Mouse (Mus musculus) thymus, adult 2 months (tissue): ENCODE data around the gene Slc7a5. TPM values are rescaled to one million over a fixed set of nuclear protein-coding genes. Genes with fewer than 3 reads are reported as not detected.

ENCODE experiments used
- DNase-seq: peaks from one replicate; pipeline ENCODE4 v3.0.0; 2021
- H3K27ac ChIP-seq: fragments of 200-500 bp; 2 replicates; pipeline ENCODE4 v1.5.1; 2012; ENCODE audit warnings: low read length, control low read depth; ENCODE audit not compliant: control insufficient read depth, insufficient read depth
- H3K27me3 ChIP-seq: fragments of 200-500 bp; 2 replicates; pipeline ENCODE4 v1.6.1; 2012; ENCODE audit warnings: mild to moderate bottlenecking, low read length, moderate library complexity, mixed read lengths; ENCODE audit not compliant: control insufficient read depth, insufficient read depth
- H3K36me3 ChIP-seq: fragments of 200-500 bp; 2 replicates; pipeline ENCODE4 v1.6.1; 2012; ENCODE audit warnings: mild to moderate bottlenecking, low read length, moderate library complexity; ENCODE audit not compliant: control insufficient read depth, insufficient read depth
- H3K4me1 ChIP-seq: fragments of 200-500 bp; replicated peaks from 2 replicates; pipeline ENCODE4 v1.6.1; 2012; ENCODE audit warnings: low read length; ENCODE audit not compliant: control insufficient read depth, insufficient read depth
- H3K4me3 ChIP-seq: fragments of 200-500 bp; 2 replicates; pipeline ENCODE4 v1.5.1; 2012; ENCODE audit warnings: mild to moderate bottlenecking, low read length, control low read depth, moderate library complexity; ENCODE audit not compliant: control insufficient read depth, insufficient read depth
- CTCF ChIP-seq: fragments of 200-500 bp; IDR thresholded peaks from 2 replicates; pipeline ENCODE4 v1.5.1; 2012; ENCODE audit warnings: mild to moderate bottlenecking, control low read depth, low read length, moderate library complexity, borderline replicate concordance; ENCODE audit not compliant: control insufficient read depth, poor library complexity, insufficient read depth; ENCODE audit errors: extremely low read depth
- POLR2A ChIP-seq: fragments of 200-500 bp; IDR thresholded peaks from 2 replicates; pipeline ENCODE4 v1.6.1; 2012; ENCODE audit warnings: mild to moderate bottlenecking, low read length, control low read depth, moderate library complexity; ENCODE audit not compliant: control insufficient read depth, poor library complexity, insufficient read depth; ENCODE audit errors: extremely low read depth
- WGBS: fragments of 180-500 bp; shearing (Covaris S2); methylation state at CpG from one replicate; pipeline ENCODE4 v1.1.7; 2018; 5-methylcytosine and 5-hydroxymethylcytosine counted together
- polyA plus RNA-seq: library from polyadenylated mRNA; depleted of rRNA; stranded (reverse); fragments of >200 nt; gene quantifications from 2 replicates; pipeline ENCODE4 v1.2.3, GENCODE M21; 2012

Slc7a5 gene
- polyA plus RNA-seq, 1 experiment = 45.9 TPM

DNA sequence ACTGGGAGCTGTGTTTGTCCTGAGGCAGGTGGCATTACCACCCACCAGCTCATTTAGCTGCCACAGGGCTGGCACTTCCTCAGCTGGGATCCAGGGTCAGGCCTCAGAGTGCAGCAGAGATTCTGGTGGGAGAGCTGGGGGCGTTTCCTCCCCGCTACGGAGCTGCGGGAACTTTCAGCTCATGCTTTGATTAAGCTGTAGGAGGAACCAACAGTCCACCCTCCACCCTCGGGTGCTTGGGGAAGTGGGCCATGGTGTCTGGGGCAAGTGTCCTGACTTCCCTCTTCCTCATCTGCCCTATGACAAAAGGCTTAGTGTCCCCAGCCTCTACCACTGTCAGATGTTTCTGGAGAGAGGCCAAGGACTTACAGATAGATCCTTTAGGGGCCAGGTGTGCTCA, 30.3 kb downstream of the Slc7a5 start:
- H3K27me3 ChIP-seq = no peaks in the 10 kb centered on the region
- no peak for TF ChIP-seq POLR2A
- no peak overlapping the region for H3K27ac ChIP-seq
- no peak overlapping the region for H3K4me3 ChIP-seq
- H3K4me1 ChIP-seq = no peaks in the 10 kb centered on the region
- DNase-seq = no peak
- 19% methylated on average over 5 of the region's 5 CpGs for WGBS
- peaks cover 3% of the 10 kb centered on the region; the same call in 1 of the 2 replicates for H3K36me3 ChIP-seq

DNA sequence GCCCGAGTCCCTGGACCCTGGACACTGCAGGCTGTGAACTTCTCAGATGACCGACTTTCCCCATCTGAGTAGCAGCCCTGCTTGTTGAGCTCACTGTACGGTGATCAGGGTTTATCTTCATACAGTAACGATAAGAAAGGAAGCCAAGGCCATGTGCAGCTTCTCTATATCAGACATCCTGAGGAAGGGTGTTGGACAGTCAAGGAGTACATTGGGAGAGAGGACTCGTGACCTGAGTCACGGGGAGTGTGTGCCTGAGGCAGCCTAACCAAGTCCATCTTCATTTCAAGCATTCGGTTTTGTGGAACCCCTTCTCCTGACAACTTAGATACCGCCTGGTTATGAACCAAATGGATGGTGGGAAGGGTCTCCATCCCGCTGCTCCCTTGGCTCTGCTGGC, 32.0 kb downstream of the Slc7a5 start:
- WGBS = 91% methylated on average over 9 of the region's 9 CpGs

DNA sequence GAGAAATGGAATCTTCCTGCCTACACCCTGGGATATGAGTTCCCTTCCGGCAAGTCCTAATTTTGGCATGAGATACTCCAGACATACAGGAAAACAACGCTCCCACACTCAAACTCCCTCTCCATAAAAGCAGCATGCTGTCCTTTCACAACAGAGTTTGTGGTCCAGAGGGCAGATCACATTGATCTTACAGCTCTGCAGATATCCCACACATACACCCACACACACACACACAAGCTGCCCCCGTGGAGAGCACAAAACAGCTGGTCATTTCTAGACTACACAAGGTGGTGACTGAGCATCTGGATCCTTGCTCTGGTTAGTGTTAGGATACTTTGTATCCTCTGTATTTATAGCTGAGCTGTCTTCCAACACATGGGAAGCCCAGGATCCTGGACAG, 32.4 kb downstream of the Slc7a5 start:
- WGBS = 91% methylated on average over 3 of the region's 3 CpGs
- DNase-seq = no peak
- Histone ChIP-seq H3K4me1 (no peaks in the 10 kb centered on the region), H3K36me3 (no peaks in the 10 kb centered on the region), H3K4me3 (no peak overlapping the region), H3K27me3 (no peaks in the 10 kb centered on the region), H3K27ac (no peak overlapping the region)
- TF ChIP-seq POLR2A (no peak), CTCF (no peak)

More for the DNA sequence above, 32.0 kb downstream of the Slc7a5 start:
- Histone ChIP-seq H3K27me3 (no peaks in the 10 kb centered on the region), H3K4me3 (no peak overlapping the region), H3K27ac (no peak overlapping the region), H3K36me3 (no peaks in the 10 kb centered on the region), H3K4me1 (no peaks in the 10 kb centered on the region)
- TF ChIP-seq CTCF (no peak), POLR2A (no peak)
- DNase-seq = no peak

DNA sequence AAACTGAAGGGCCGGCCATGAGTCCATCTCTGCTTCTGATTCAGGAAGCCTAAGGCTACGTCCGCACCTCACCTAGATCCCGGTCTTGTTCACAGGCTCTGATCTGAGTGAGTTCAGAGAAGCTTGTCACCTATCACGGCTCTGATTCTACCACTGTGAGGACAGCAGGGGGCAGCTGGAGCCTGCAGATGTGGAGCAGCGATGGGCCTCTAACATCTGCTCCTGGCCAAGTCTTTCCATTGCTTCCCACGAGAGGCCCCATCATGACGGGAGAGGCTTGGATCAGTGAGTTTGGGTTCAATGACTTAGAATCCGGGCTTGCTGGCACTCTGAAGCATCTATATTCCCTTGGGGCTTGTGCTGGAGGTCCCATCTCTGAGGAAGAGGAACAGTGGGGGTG, 33.5 kb downstream of the Slc7a5 start:
- Histone ChIP-seq H3K27ac (no peak overlapping the region), H3K4me1 (no peaks in the 10 kb centered on the region), H3K4me3 (no peak overlapping the region), H3K36me3 (no peaks in the 10 kb centered on the region), H3K27me3 (no peaks in the 10 kb centered on the region)
- 71% methylated on average over 9 of the region's 9 CpGs for WGBS
- TF ChIP-seq POLR2A = no peak
- peak; percentile 33; the same call in 1 of the 2 replicates for TF ChIP-seq CTCF
- DNase-seq = peak; percentile 18

DNA sequence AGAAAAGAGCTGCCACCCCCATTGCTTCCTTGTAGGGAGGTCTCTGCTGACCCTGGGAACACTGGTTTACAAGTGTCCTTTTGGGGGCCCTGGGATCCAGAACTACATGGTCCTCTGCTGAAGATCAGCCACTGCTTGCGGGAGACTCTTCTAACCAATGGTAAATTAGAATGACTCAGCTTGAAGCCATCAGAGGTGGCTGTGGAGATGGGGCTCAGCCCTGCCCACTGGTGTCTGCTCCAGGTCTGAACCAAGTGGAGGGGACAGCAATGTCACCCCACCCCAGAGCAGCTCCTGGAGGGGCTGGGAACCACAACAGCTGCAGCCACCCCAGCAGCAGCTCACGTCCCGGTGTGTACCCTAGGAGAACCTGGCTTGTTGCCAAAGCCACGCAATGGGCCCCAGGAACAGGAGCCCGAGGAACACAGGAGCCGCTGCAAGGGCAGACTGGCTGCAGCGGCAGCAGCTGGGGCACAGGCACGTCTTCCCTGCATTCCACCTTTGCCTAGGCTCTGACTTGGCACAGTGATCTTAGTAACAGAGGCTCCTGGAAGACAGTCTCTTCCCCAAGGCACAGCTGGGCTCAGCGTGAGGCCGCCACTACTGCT, 35.6 kb downstream of the Slc7a5 start:
- DNase-seq = no peak
- Histone ChIP-seq H3K4me3 (no peak overlapping the region), H3K27me3 (no peaks in the 10 kb centered on the region), H3K27ac (no peak overlapping the region), H3K36me3 (no peaks in the 10 kb centered on the region), H3K4me1 (no peaks in the 10 kb centered on the region)
- WGBS = 15% methylated on average over 10 of the region's 10 CpGs
- TF ChIP-seq CTCF = no peak
- TF ChIP-seq POLR2A = no peak

DNA sequence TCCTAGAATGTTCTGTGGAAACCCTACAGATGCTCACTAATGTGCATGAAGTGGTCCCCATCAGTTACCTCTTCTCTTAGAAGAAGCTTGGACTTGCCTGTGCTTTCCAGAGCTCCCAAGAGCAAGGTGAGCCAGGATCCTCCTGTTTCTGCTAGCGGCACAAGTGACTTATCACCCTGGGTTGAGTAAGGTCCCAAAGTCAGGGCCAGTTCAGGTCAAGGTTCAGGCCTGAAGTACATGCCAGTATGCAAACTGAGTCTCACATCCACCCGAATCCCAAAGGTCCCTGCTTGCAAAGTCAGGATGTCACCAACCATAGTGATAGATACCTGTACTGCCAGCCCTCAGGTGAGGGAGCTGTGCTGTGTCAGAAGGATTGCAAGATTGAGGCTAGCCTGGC, 37.3 kb downstream of the Slc7a5 start:
- H3K4me3 ChIP-seq = no peak overlapping the region
- DNase-seq = no peak
- no peak overlapping the region for H3K27ac ChIP-seq
- TF ChIP-seq POLR2A (no peak), CTCF (no peak)
- H3K4me1 ChIP-seq = no peaks in the 10 kb centered on the region
- WGBS = 97% methylated on average over 2 of the region's 2 CpGs
- H3K36me3 ChIP-seq = no peaks in the 10 kb centered on the region
- H3K27me3 ChIP-seq = no peaks in the 10 kb centered on the region

DNA sequence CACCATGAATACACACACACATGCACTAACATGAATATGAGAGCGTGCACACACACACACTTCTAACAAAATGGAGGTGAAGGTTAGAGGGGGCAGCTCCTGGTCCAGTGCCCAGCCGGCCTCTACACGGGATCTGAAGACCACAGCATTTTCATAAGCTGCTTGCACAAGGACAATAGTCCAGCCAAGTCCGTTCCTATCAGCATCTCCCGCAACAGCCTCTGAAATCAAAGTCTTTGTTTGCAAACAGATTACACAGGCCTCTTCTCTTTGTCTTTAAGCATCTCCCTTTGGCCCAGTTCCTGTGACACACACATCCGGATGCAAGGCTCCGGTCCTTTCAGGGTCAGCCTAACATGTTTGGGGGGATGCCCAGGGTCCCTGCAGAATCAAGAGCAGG, 38.6 kb downstream of the Slc7a5 start:
- Histone ChIP-seq H3K27ac (no peak overlapping the region), H3K27me3 (no peaks in the 10 kb centered on the region), H3K36me3 (no peaks in the 10 kb centered on the region), H3K4me1 (no peaks in the 10 kb centered on the region), H3K4me3 (no peak overlapping the region)
- no peak for DNase-seq
- no peak for TF ChIP-seq CTCF
- TF ChIP-seq POLR2A = no peak
- WGBS = 97% methylated on average over 7 of the region's 7 CpGs
